Mouse (Mus musculus): ENCODE results near the gene Cd86.

The Cd86 gene

GRCm38 (mm10) chr16:36665782-36666181 lies at the start of gene Cd86:
TSS of gene Cd86 (minus strand) at chr16:36666081.
- peak; percentile 43 to 69 for DNase-seq (ENCODE audit: low read depth in 1 of 2, low spot score in 2 of 2)

GRCm38 (mm10) chr16:36711760-36712159 lies 45.9 kb upstream of the Cd86 start:
- peak; percentile 69 to 81 for DNase-seq (ENCODE audit: low read depth in 1 of 2, low spot score in 2 of 2)

GRCm38 (mm10) chr16:36710794-36711193 lies 44.9 kb upstream of the Cd86 start:
- no peak for DNase-seq (ENCODE audit: low read depth in 1 of 2, low spot score in 2 of 2)

GRCm38 (mm10) chr16:36709405-36709804 lies 43.5 kb upstream of the Cd86 start:
- peak; percentile 48 to 78 for DNase-seq (ENCODE audit: low read depth in 1 of 2, low spot score in 2 of 2)

GRCm38 (mm10) chr16:36708751-36709150 lies 42.9 kb upstream of the Cd86 start:
- DNase-seq (ENCODE audit: low read depth in 1 of 2, low spot score in 2 of 2), result no peak

- DNase-seq (ENCODE audit: low read depth in 1 of 2, low spot score in 2 of 2), result no peak
Observed at GRCm38 (mm10) chr16:36707702-36708423, 42.0 kb upstream of the Cd86 start.

- DNase-seq (ENCODE audit: low read depth in 1 of 2, low spot score in 2 of 2), result no peak
Observed at GRCm38 (mm10) chr16:36700484-36700883, 34.6 kb upstream of the Cd86 start.

- no peak for DNase-seq (ENCODE audit: low read depth in 1 of 2, low spot score in 2 of 2)
Observed at GRCm38 (mm10) chr16:36697331-36697730, 31.4 kb upstream of the Cd86 start.

- DNase-seq (ENCODE audit: low read depth in 1 of 2, low spot score in 2 of 2), result no peak
Observed at GRCm38 (mm10) chr16:36694798-36695290, 29.0 kb upstream of the Cd86 start.

- DNase-seq (ENCODE audit: low read depth in 1 of 2, low spot score in 2 of 2), result no peak
Observed at GRCm38 (mm10) chr16:36693818-36694413, 28.0 kb upstream of the Cd86 start, which contains the start of gene Ildr1. TSS of gene Ildr1 (plus strand) at chr16:36693978.

- no peak for DNase-seq (ENCODE audit: low read depth in 1 of 2, low spot score in 2 of 2)
Observed at GRCm38 (mm10) chr16:36691484-36691883, 25.6 kb upstream of the Cd86 start.

GRCm38 (mm10) chr16:36688076-36688475 lies 22.2 kb upstream of the Cd86 start:
- DNase-seq (ENCODE audit: low read depth in 1 of 2, low spot score in 2 of 2), result no peak

- no peak for DNase-seq (ENCODE audit: low read depth in 1 of 2, low spot score in 2 of 2)
Observed at GRCm38 (mm10) chr16:36684325-36684918, 18.5 kb upstream of the Cd86 start.

- DNase-seq (ENCODE audit: low read depth in 1 of 2, low spot score in 2 of 2), result no peak
Observed at GRCm38 (mm10) chr16:36681829-36682228, 15.9 kb upstream of the Cd86 start.

- no peak for DNase-seq (ENCODE audit: low read depth in 1 of 2, low spot score in 2 of 2)
Observed at GRCm38 (mm10) chr16:36675902-36676301, 10.0 kb upstream of the Cd86 start.

GRCm38 (mm10) chr16:36675304-36675703 lies 9.4 kb upstream of the Cd86 start:
- no peak for DNase-seq (ENCODE audit: low read depth in 1 of 2, low spot score in 2 of 2)

- DNase-seq (ENCODE audit: low read depth in 1 of 2, low spot score in 2 of 2), result no peak
Observed at GRCm38 (mm10) chr16:36674457-36675204, 8.8 kb upstream of the Cd86 start.

GRCm38 (mm10) chr16:36673196-36673595 lies 7.3 kb upstream of the Cd86 start:
- no peak for DNase-seq (ENCODE audit: low read depth in 1 of 2, low spot score in 2 of 2)

- DNase-seq (ENCODE audit: low read depth in 1 of 2, low spot score in 2 of 2), result no peak
Observed at GRCm38 (mm10) chr16:36670590-36670989, 4.7 kb upstream of the Cd86 start.

- no peak for DNase-seq (ENCODE audit: low read depth in 1 of 2, low spot score in 2 of 2)
Observed at GRCm38 (mm10) chr16:36666448-36667017, 652 bp upstream of the Cd86 start.

- DNase-seq (ENCODE audit: low read depth in 1 of 2, low spot score in 2 of 2), result no peak
Observed at GRCm38 (mm10) chr16:36663484-36663883, 2.4 kb downstream of the Cd86 start.
